Mouse (Mus musculus): ENCODE data around the gene Arhgap32.

Gene Arhgap32

GRCm38 (mm10) chr9:32240449-32240848 is 124.5 kb downstream of the Arhgap32 start:
- no peak for DNase-seq (ENCODE audit: low read depth, low spot score)
- H3K27me3 ChIP-seq (ENCODE audit: control insufficient read depth, insufficient read depth, low read length, poor library complexity, severe bottlenecking), result no peaks in the 10 kb centered on the region
- H3K36me3 ChIP-seq (ENCODE audit: control insufficient read depth, insufficient read depth, low read length, poor library complexity, severe bottlenecking), result no peaks in the 10 kb centered on the region

GRCm38 (mm10) chr9:32241637-32242199 is 125.8 kb downstream of the Arhgap32 start:
- H3K27me3 ChIP-seq (ENCODE audit: control insufficient read depth, insufficient read depth, low read length, poor library complexity, severe bottlenecking), result no peaks in the 10 kb centered on the region

GRCm38 (mm10) chr9:32242921-32243617 is 127.1 kb downstream of the Arhgap32 start:
- H3K36me3 ChIP-seq (ENCODE audit: control insufficient read depth, insufficient read depth, low read length, poor library complexity, severe bottlenecking), result no peaks in the 10 kb centered on the region
- no peak for DNase-seq (ENCODE audit: low read depth, low spot score)
- H3K27me3 ChIP-seq (ENCODE audit: control insufficient read depth, insufficient read depth, low read length, poor library complexity, severe bottlenecking), result no peaks in the 10 kb centered on the region

More at GRCm38 (mm10) chr9:32241637-32242199, 125.8 kb downstream of the Arhgap32 start:
- no peak for DNase-seq (ENCODE audit: low read depth, low spot score)
- no peaks in the 10 kb centered on the region for H3K36me3 ChIP-seq (ENCODE audit: control insufficient read depth, insufficient read depth, low read length, poor library complexity, severe bottlenecking)

- DNase-seq (ENCODE audit: low read depth, low spot score), result no peak
- H3K36me3 ChIP-seq (ENCODE audit: control insufficient read depth, insufficient read depth, low read length, poor library complexity, severe bottlenecking), result no peaks in the 10 kb centered on the region
- no peaks in the 10 kb centered on the region for H3K27me3 ChIP-seq (ENCODE audit: control insufficient read depth, insufficient read depth, low read length, poor library complexity, severe bottlenecking)
Observed at GRCm38 (mm10) chr9:32245237-32245636, 129.3 kb downstream of the Arhgap32 start.

- H3K27me3 ChIP-seq (ENCODE audit: control insufficient read depth, insufficient read depth, low read length, poor library complexity, severe bottlenecking), result no peaks in the 10 kb centered on the region
- DNase-seq (ENCODE audit: low read depth, low spot score), result no peak
- H3K36me3 ChIP-seq (ENCODE audit: control insufficient read depth, insufficient read depth, low read length, poor library complexity, severe bottlenecking), result no peaks in the 10 kb centered on the region
Observed at GRCm38 (mm10) chr9:32246123-32246716, 130.3 kb downstream of the Arhgap32 start.

GRCm38 (mm10) chr9:32250486-32250885 is 134.6 kb downstream of the Arhgap32 start:
- DNase-seq (ENCODE audit: low read depth, low spot score), result no peak
- H3K27me3 ChIP-seq (ENCODE audit: control insufficient read depth, insufficient read depth, low read length, poor library complexity, severe bottlenecking), result no peaks in the 10 kb centered on the region
- no peaks in the 10 kb centered on the region for H3K36me3 ChIP-seq (ENCODE audit: control insufficient read depth, insufficient read depth, low read length, poor library complexity, severe bottlenecking)

- DNase-seq (ENCODE audit: low read depth, low spot score), result no peak
- Histone ChIP-seq H3K27me3 (ENCODE audit: control insufficient read depth, insufficient read depth, low read length, poor library complexity, severe bottlenecking) (no peaks in the 10 kb centered on the region), H3K36me3 (ENCODE audit: control insufficient read depth, insufficient read depth, low read length, poor library complexity, severe bottlenecking) (no peaks in the 10 kb centered on the region)
Observed at GRCm38 (mm10) chr9:32253721-32254120, 137.8 kb downstream of the Arhgap32 start.

GRCm38 (mm10) chr9:32257365-32257764 is 141.4 kb downstream of the Arhgap32 start:
- Histone ChIP-seq H3K27me3 (ENCODE audit: control insufficient read depth, insufficient read depth, low read length, poor library complexity, severe bottlenecking) (no peaks in the 10 kb centered on the region), H3K36me3 (ENCODE audit: control insufficient read depth, insufficient read depth, low read length, poor library complexity, severe bottlenecking) (no peaks in the 10 kb centered on the region)
- no peak for DNase-seq (ENCODE audit: low read depth, low spot score)

- Histone ChIP-seq H3K36me3 (ENCODE audit: control insufficient read depth, insufficient read depth, low read length, poor library complexity, severe bottlenecking) (no peaks in the 10 kb centered on the region), H3K27me3 (ENCODE audit: control insufficient read depth, insufficient read depth, low read length, poor library complexity, severe bottlenecking) (no peaks in the 10 kb centered on the region)
- no peak for DNase-seq (ENCODE audit: low read depth, low spot score)
Observed at GRCm38 (mm10) chr9:32257882-32258281, 141.9 kb downstream of the Arhgap32 start.

GRCm38 (mm10) chr9:32271896-32272444 is 156.0 kb downstream of the Arhgap32 start:
- DNase-seq (ENCODE audit: low read depth, low spot score), result peak; percentile 88
- Histone ChIP-seq H3K27me3 (ENCODE audit: control insufficient read depth, insufficient read depth, low read length, poor library complexity, severe bottlenecking) (no peaks in the 10 kb centered on the region), H3K36me3 (ENCODE audit: control insufficient read depth, insufficient read depth, low read length, poor library complexity, severe bottlenecking) (no peaks in the 10 kb centered on the region)

GRCm38 (mm10) chr9:32278052-32278451 is 162.1 kb downstream of the Arhgap32 start:
- Histone ChIP-seq H3K27me3 (ENCODE audit: control insufficient read depth, insufficient read depth, low read length, poor library complexity, severe bottlenecking) (no peaks in the 10 kb centered on the region), H3K36me3 (ENCODE audit: control insufficient read depth, insufficient read depth, low read length, poor library complexity, severe bottlenecking) (no peaks in the 10 kb centered on the region)
- DNase-seq (ENCODE audit: low read depth, low spot score), result no peak

GRCm38 (mm10) chr9:32279789-32280188 is 163.9 kb downstream of the Arhgap32 start:
- Histone ChIP-seq H3K27me3 (ENCODE audit: control insufficient read depth, insufficient read depth, low read length, poor library complexity, severe bottlenecking) (no peaks in the 10 kb centered on the region), H3K36me3 (ENCODE audit: control insufficient read depth, insufficient read depth, low read length, poor library complexity, severe bottlenecking) (no peaks in the 10 kb centered on the region)
- no peak for DNase-seq (ENCODE audit: low read depth, low spot score)

- Histone ChIP-seq H3K27me3 (ENCODE audit: control insufficient read depth, insufficient read depth, low read length, poor library complexity, severe bottlenecking) (no peaks in the 10 kb centered on the region), H3K36me3 (ENCODE audit: control insufficient read depth, insufficient read depth, low read length, poor library complexity, severe bottlenecking) (no peaks in the 10 kb centered on the region)
- peak; percentile 40 for DNase-seq (ENCODE audit: low read depth, low spot score)
Observed at GRCm38 (mm10) chr9:32280456-32280855, 164.5 kb downstream of the Arhgap32 start.

GRCm38 (mm10) chr9:32283591-32283990 is 167.7 kb downstream of the Arhgap32 start:
- Histone ChIP-seq H3K27me3 (ENCODE audit: control insufficient read depth, insufficient read depth, low read length, poor library complexity, severe bottlenecking) (no peaks in the 10 kb centered on the region), H3K36me3 (ENCODE audit: control insufficient read depth, insufficient read depth, low read length, poor library complexity, severe bottlenecking) (no peaks in the 10 kb centered on the region)
- DNase-seq (ENCODE audit: low read depth, low spot score), result no peak

- H3K36me3 ChIP-seq (ENCODE audit: control insufficient read depth, insufficient read depth, low read length, poor library complexity, severe bottlenecking), result no peaks in the 10 kb centered on the region
- H3K27me3 ChIP-seq (ENCODE audit: control insufficient read depth, insufficient read depth, low read length, poor library complexity, severe bottlenecking), result no peaks in the 10 kb centered on the region
- DNase-seq (ENCODE audit: low read depth, low spot score), result no peak
Observed at GRCm38 (mm10) chr9:32291618-32292017, 175.7 kb downstream of the Arhgap32 start.
